Mouse (Mus musculus): Measurements from ENCODE around the gene Slfnl1.

Gene Slfnl1

DNA sequence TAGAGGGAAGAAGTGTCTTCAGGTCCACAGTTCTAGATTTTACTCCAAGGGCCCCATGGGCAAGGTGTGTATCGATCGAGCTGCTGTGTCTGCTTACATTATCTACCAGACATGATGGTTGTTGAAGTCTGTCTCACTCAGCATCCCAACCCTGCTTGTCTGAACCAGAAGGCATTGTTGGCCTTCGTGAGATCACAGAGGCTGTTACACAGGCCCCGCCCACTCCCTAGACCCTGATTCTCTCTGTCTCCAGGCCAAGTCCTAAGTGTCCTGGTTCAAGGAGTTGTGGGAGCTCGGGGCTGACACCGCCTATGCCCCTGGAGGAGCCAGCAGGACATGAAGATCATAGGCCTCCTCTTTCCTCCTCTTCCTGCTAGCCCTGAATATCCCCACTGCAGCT, at the start of gene Slfnl1:
Gene Slfnl1, plus strand, starts transcription at position 246 of the 400 bp plus-strand sequence.
- DNase-seq (ENCODE audit: low read depth, low spot score) = no peak

DNA sequence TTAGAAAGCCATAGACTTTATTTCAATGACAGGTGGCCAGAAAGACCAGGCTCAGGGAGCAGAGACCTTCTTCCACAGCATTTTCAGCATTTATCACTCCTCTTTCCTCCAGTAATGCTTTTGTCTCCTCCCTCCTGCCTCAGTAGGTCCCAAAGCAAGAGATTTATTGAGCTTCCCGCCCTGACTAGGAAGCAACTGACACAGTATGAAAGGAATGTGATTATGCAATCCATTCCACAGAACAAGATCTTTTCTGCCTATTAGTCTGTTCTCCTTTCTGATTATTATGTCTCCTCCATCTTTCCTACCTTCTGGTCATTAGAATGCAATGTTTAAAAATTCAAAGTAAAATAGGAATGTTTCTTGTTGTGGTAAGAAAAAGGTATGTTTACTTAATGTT, 44.3 kb upstream of the Slfnl1 start:
- DNase-seq (ENCODE audit: low read depth, low spot score) = no peak

DNA sequence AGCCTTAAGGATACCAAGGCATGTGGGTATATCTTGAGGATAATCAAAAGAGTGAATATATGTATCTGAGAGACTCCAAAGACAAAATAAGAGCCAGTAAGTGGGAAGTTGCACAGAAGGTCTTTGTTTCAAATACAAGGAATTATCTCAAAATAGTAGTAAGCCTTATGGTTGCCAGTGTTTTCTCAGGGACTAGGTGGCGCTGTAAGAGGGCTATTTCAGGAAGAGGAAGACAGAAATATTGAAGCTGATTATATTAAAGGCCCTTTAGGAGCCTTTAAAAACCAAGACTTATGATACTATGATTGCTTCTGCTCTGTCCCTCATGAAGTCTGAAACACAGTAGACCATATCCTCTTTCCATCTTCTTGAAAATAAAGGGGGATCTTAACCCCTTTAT, 25.1 kb upstream of the Slfnl1 start:
- no peak for DNase-seq (ENCODE audit: low read depth, low spot score)

DNA sequence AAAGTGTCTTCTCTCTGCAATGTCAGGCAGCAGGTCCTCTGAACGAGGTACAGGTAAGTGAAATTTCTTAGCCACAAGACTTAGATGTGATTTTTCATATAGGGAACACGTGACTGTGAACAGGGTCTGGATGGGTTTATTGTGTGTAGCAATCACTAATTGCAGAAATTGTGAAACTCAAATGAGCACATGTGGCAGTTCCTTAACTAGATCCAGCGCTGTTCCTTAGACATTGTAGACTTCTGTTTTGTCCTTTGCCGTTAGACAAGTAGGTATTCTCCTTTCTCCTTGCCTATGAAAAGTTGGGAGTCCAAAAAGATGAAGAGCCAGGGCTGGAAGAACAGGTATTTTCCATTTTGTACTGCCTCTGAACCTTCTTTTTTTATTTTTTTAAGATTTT, 20.8 kb upstream of the Slfnl1 start:
- DNase-seq (ENCODE audit: low read depth, low spot score) = no peak

DNA sequence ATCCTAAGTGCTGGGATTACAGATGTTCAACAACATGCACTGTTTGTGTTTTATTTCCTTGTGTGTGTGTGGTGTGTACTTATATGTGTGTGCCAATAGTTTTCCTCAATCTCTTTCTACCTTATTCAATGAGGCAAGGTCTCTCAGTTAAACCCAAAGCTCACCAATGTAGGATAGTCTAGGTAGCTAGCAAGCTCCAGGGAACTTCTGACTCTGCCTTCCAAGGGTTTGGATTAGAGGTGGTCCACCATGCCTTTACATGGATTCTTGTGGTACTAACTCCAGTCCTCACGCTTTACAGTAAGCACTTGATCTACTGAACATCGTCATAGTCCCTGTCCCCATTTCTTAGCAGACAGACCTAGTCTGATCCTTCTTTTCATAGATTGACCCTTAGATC, 17.7 kb upstream of the Slfnl1 start:
- DNase-seq (ENCODE audit: low read depth, low spot score) = no peak

DNA sequence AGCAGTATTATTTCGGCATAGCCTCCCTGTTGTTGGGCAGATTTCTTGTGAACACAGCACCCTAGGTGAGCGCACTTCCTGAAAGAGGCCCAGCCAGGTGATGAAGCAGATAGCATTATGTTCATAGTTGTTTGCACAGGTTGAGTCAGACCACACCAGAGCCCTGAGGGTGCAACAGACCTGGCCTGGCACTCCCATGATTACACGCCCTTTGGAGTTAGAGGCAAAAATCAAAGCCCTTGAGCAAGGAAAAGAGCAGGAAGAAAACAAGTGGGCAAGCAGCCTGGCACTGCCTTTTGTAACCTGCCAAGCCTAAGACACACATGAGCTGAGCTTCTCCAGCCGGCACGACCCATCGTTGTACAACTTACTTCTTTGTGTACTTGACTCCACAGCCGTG, 15.5 kb upstream of the Slfnl1 start:
- DNase-seq (ENCODE audit: low read depth, low spot score) = no peak

DNA sequence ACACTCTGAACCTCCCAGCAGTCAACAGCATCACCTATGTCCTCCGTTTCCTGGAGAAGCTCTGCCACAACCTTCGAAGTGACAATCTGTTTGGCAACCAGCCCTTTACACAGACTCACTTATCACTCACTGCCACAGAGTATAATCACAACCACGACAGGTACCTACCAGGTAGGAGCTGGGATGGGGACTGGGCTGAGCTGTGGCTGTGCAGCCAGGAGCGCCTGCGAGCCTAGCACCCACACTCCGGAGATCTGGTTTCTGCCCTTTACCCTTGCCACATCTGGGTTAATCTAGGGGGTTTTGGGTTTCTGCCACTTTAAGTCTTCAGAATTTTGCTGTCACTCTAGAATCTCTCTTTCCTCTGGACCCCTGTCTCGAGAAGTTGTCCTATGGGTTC, 15.1 kb upstream of the Slfnl1 start:
- DNase-seq (ENCODE audit: low read depth, low spot score) = no peak

DNA sequence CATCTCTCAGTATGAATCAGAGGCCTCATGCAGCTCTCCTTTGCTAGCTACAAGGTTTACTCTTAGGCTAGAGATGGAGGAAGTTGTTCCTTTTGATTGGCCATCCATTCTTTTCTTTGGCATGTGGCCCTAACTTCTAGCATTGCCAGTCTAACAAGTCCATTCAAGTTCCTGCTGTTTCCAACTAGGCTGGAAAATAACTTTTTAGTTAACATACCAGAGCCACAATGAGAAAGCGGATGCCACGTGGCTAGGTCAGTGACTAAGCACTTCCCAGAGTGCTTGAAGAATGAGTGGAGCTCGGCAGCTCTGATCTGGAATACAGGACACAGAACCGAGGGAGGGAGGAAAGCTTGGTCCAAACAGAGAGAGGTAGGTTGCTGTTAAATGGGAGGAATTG, 14.7 kb upstream of the Slfnl1 start:
- no peak for DNase-seq (ENCODE audit: low read depth, low spot score)

DNA sequence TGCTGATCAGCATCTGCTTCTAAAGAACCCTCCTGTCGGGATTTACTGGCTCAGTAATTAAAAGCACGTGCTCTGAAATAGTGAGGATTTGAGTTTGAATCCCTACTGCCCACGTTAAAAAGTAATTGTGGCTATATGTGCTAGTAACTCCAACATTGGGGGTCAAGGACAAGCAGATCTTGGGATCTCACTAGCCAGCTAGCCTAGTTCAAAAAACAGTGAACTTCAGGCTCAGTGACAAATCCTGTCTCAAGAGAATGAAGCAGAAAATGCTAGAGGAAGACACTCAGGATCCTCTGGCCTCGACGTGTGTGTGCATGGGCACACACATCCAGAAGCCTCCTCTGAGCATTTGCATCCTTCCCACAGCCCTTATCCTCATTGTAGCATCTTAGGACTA, 10.3 kb upstream of the Slfnl1 start:
- DNase-seq (ENCODE audit: low read depth, low spot score) = no peak

DNA sequence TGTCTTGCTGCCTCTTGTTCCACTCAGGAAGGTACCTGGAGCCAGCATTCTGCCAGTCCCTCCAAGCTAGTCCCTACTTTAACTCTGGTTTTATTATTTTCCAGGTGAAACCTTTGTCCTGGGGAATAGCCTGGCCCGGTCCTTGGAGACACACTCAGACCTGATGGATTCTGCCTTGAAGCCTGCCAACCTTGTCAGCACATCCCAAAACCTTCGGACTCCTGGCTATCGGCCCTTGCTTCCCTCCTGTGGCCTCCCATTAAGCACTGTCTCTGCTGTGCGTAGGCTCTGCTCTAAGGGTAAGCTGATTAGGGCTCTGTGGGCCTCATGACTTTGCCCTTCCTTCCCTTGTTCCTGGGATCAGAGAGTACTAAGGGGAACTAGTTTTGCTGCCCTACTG, 9.7 kb upstream of the Slfnl1 start:
- DNase-seq (ENCODE audit: low read depth, low spot score) = no peak

DNA sequence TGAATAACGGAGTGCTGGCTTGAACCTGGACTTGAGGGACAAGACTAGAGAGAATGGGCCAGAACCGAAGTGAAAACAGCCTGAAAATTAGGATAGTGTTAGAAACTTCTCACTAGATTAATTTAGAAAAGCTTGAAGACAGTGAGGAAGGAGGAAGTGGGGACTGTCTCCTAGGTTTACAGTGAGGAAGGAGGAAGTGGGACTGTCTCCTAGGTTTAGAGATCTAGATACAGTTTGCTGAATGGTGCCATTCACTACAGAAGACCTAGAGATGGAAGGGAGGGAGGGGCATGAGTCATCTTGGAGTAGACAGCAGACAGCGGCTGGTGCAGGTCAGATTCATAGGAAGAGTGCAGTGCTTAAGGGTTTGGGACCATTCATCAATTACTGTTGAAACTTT, 8.9 kb upstream of the Slfnl1 start:
- DNase-seq (ENCODE audit: low read depth, low spot score) = no peak

DNA sequence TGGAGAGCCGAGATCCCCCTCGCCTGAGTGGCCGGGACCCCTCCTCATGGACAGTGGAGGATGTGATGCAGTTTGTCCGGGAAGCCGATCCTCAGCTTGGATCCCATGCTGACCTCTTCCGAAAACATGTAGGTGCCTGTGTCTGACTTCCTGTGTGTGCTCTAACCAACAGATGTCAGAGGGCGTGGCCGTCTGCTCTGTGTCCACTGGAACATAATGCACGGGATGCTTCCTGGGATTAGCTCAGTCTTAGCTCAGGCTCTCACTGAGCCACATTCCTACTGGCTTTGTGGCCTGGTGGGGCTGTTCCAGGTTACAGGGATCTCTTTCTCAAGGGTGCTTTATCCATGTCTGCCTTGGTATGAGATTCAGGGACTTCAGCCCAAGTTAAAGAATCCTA, 3.9 kb upstream of the Slfnl1 start:
- no peak for DNase-seq (ENCODE audit: low read depth, low spot score)

DNA sequence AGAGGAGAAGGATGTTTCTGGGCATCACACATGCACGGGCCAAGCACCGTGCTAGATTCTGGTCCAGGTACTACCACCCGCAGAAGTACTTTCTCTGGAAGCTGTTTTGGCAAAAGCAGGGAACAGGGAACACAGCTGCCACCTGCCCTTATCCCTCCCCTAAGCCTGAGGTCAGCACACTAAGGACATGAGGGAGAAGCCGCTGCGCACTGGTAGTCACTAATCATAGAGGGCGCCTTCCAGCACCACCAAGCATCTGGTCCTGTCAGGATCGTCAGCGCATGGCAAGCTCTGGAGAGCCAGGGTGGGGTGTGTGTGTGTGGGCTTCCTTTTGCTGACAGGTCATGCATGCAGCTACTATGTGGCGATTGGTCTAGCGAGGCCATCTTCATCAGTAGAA, 6.6 kb downstream of the Slfnl1 start:
- DNase-seq (ENCODE audit: low read depth, low spot score) = no peak

DNA sequence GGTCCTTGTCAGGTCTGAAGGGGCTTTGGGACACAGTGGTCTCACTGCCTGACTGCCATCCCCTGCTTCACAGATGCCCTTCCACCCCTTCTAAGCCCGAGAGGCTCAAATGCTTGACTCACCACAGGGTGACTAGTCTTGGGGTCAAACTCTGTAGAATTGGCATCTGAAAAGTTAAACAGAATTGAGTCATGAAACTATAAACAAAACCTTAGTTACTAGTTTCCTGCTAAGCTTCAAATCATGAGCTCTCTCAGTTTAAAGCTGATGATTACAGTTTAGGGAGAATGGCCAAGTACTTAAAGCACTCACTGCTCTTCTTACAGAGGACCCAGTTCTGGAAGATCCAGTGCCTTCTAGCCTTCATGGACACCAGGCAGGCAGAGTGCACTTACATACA, 12.9 kb downstream of the Slfnl1 start:
- DNase-seq (ENCODE audit: low read depth, low spot score) = no peak

DNA sequence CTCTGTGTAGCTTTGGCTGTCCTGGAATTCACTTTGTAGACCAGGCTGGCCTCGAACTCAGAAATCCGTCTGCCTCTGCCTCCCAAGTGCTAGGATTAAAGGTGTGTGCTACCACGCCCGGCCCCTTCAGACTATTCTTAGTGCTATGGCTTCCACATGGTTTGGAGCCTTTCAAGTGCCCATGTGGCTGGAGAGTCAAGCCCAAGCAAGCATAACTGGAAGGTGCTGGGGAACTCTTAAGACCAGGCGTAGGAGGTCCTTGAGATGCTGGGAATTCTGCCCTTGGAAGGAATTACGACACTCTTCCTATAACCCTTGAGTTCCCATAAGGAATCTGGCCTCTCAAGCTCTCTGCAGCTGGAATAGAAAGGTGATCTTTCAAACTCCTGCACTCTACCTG, 24.6 kb downstream of the Slfnl1 start:
- DNase-seq (ENCODE audit: low read depth, low spot score) = no peak

DNA sequence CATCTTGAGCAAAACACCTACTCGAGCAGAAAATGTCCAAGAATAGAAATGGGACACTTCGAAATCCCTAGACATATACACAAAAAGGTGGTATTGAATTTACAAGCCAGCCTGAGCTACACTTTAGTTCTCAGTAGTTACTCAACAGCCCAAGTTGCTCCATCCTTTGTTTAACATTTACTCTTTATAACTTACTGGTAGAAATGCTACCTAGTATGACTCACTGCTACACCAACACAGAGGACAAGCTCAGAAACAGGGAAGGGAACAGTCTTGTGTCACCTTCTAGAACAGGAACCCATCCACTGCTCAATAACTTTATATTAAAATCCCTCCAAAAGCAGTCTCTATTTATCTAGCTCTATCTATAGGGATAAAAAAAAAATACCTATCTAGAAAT, 33.7 kb downstream of the Slfnl1 start:
- no peak for DNase-seq (ENCODE audit: low read depth, low spot score)

DNA sequence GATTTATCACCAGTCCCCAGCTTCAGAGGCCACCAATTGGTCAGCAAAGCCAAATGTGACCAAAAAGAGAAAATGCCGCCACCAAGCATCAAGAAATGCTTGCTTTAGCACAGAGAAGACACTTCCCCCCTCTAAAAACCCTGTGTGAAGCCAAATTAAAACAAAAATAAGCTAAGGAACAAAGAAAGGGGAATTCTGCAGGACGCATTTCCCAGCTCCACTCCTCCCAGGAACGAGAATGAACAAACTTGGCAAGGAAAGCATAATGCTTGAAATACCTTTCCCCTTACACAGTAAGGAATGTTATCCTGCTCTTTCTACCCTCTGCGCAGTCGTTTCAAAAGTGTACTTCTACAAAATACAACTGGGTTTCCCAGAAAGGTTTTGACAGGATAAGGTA, 36.0 kb downstream of the Slfnl1 start:
- DNase-seq (ENCODE audit: low read depth, low spot score) = no peak

DNA sequence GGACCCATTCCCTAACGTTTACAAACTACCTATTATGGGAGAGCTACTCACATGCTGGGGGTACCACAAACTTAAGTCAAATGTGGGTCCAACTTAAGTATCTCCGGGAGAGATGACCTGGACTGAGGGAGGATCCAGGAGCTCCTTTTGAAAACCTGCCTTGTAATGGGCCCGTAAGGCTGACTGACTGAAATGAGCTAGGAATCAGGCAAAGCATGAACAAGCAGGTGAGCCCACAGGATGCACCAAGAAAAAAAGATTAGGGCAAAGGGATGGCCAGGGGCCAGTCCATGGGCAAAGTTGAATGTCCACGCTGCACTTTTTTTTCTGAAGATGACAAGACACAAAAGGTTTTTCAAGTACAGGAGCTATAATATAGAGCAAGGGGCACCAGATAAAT, 37.0 kb downstream of the Slfnl1 start:
- peak; percentile 13 for DNase-seq (ENCODE audit: low read depth, low spot score)

DNA sequence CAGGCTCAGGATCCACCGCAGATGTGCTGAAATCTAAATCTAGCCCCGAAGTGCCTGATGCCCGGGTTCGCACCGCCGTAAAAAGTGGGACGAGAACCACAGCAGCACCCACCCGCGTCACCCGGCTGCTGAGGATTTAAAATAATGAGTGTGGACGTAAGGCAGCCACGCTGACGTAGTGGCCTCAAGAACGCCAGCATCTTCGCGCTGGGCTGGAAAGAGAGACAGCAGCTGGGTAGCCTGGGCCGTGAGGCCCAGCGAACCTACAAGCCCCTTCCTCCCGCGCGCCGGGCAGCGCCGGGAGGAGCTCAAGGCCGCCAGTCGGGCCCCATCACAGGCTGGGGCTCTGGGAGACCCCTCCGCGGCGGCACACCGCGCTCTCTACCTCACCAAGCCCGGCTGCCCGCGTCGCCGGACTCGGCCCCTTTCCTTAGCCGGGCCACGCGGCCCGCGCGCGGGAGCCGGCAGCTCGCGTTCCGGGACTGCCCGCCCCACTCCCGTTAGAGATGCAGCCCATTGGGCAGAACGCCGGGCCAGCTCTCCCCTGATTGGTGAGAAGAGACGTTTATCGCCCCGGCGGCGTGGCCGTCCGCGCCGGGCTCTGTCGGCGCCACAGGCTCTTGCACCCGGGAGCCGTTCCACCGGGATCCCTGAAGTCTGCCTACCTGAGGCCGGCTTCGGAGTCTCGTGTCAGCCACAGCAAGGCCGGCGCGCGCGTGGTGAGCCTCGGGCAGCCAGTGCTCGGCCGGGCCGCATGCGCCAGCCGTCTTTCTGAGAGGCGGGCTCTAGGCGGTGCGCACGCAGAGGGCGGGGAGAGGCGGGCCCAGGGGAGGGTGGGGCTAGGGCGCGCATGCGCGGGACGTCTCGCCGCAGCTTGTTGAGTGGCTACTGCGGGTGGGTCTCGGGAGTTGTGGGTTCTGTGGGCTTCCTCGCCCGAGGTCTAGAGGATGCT, 37.7 kb downstream of the Slfnl1 start, which contains the start of gene Ctps:
Gene Ctps, minus strand, starts transcription at position 791 of the 952 bp plus-strand sequence.
- DNase-seq (ENCODE audit: low read depth, low spot score) = peak; percentile 96

DNA sequence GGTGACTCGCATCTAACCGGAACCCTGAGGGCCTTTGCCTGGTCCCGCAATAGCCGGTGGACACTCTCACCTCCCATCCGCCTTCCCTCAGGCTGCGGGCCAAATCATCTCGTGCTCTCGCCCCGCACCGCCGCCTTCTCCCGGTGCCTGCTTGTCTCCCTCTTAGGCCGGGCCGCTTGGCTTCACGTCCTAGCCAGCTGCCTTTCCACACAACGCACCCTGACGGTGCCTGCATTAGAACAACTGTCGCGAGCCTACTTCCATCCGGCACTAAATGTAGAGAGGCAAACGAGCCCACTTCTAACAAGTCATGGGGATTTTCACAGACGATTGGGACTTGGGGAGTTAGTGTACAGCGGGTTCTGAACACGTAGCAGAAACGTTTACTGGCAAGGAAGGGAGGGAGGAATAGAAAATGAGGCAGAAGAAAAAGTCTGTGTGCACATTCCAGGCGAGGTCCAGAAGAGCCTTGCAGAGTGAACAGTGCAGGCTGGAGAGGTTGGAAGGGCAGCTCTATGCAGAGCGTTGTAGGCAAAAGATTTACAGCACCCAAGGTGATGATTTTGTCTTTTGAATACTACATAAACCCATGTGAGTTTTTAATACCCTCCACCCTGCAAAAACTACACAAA, 38.5 kb downstream of the Slfnl1 start:
- no peak for DNase-seq (ENCODE audit: low read depth, low spot score)

DNA sequence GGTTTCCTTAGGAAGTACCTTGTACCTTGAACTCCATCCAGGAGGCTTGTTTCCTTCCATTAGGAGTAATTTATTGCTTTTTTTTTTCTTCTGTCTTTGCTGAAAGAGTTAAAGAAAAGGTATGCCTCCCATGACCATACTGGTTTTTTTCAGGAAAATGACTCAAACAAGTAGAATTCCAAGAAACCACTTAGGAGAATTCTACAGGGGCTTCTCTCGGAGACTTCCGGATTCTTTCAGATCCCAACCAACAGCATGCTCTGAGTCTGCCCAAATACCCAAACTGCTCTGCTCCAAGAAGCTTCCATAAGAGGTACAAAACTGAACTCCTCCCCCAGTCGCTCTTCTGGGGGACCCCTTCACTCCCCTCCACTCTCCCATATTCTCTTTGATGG, 39.0 kb downstream of the Slfnl1 start:
- no peak for DNase-seq (ENCODE audit: low read depth, low spot score)

DNA sequence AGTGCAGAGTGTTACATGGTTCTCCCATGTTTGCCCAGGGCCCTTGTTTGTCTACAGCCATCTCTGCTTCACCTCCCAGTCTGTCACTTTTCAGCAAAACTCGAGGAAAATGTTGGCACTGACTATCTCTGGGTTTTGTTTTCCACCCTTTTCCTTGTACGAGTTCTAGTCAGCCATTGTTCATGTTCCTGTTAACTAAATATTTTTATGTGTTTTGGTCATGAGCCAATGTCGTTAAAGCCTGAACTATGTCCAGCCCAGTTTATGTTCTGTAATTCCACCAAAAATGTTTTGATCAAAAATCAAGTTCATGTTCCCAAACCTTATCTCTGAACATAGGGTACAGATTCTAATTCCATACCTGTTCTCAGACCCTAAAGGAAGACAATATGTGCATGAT, 39.7 kb downstream of the Slfnl1 start:
- DNase-seq (ENCODE audit: low read depth, low spot score) = no peak

DNA sequence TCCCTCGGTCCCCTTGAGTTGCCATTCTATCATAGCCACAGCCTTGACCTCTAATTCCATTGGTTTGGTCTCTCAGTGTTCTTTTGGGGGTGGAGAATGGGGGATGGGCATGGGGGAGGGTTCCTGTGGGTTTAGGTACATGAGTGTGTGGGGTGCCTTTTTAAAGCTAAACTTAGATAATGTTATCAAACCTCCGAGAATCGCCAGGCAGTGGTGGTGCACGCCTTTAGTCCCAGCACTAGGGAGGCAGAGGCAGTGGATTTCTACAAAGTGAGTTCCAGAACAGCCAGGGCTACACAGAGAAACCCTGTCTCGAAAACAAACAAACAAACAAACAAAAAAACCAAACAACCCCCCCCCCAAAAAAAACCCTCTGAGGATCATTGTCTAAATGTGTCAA, 48.9 kb downstream of the Slfnl1 start:
- DNase-seq (ENCODE audit: low read depth, low spot score) = no peak

All from CD4-positive, CD25-positive, alpha-beta regulatory T cell, adult 2 months (primary cell).